Mouse (Mus musculus): ENCODE data around the gene Camk1d.

DNA sequence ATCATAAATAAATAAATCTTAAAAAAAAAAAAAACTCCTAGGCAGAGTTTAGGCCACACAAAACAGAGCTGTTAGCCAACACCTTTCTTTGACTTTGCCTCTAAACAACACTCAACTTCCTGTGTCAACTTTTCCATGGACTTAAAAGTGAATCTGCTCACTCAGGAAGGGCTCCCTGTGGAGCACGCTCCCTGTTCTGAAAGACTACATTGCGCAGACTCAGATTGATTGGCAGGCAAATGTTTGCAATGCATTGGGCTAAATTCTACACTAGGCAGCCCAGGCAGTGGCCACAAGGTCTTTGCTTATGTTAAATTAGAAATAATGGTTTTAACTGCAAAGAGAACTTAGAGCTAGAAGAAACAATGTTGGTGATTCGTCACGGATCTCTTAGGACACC, 45.4 kb downstream of the Camk1d start:
- TF ChIP-seq EP300 (IDR thresholded peaks at IDR 0.05; ENCODE audit: low read length) (no peak), ETS1 (conservative IDR thresholded peaks at IDR 0.05; ENCODE audit: low read depth, low read length) (no peak)
